Mouse (Mus musculus): ENCODE results near the gene Usp28. TPM values are rescaled to one million over a fixed set of nuclear protein-coding genes. Genes with fewer than 3 reads are reported as not detected.

The Usp28 gene
- polyA plus RNA-seq (2015; fragmentation: Illumina TruSeq; extraction: RNeasy Lipid Tissue Mini Kit (QIAGEN cat#74804); ENCODE audit: low read depth, low replicate concordance) = 37.1 TPM

DNA sequence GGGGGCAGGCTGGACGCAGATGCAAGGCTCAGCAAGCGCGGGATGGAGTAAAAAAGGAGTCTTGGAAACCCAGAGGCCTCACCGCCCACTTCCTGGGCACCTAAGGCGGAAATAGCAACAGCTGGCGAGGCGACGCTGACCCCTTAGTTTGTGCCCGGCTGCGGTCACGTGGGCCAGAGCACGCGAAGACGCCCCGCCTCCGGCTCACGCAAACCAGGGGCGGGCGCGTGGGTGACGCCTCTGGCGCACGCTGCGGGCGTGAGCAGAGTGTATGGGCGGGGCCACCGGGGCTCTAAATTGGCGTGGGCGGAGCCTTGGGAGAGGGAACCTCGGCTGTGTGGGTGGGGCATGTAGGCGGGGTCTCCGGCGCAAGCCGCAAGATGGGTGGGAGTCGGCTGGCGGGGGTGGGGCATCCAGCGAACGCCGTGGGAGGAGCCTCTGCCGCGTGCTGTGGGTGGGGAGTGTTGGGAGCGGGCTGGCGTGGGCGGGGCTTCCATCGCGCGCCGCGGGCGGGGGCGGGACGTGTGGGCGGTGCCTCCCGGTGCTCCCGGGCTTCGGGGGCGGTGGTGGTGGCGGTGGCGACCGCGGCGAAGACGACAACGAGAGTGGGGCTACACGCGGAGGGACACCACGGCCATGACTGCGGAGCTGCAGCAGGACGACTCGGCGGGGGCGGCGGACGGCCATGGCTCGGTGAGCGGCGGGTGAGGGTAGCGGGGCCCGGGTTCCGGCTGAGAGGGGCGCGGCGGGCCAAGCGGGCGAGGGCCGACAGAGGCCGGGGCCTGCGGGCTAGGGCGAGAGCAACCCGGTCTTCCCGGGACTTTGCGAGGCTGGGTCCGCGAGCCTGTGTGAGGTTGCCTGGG, at the start of gene Usp28:
TSS of gene Usp28 (plus strand) at position 531 of the 863 bp plus-strand sequence.

DNA sequence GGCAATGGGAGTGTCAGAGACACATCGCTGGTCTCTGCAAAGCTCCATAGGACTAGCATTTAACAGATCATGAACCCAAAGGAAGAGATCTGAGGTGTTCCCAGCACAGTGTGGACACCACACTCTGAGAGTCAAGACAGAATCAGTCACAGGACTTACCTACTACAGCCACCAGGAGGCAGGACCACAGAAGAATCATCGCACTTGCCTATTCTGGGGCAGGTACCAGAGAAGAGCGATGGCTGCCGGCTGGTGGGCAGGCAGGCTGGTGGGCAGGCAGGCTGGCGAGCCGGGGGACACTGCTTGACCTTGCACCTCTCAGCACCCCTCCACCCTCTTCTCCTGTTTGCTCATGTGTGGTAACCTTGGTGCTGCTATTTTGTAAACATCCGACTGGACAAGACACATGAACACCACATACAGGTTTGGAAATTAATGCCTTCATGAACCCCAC, 20.6 kb upstream of the Usp28 start, which contains the start of gene Htr3b:
TSS of gene Htr3b (minus strand) at position 404 of the 454 bp plus-strand sequence.

DNA sequence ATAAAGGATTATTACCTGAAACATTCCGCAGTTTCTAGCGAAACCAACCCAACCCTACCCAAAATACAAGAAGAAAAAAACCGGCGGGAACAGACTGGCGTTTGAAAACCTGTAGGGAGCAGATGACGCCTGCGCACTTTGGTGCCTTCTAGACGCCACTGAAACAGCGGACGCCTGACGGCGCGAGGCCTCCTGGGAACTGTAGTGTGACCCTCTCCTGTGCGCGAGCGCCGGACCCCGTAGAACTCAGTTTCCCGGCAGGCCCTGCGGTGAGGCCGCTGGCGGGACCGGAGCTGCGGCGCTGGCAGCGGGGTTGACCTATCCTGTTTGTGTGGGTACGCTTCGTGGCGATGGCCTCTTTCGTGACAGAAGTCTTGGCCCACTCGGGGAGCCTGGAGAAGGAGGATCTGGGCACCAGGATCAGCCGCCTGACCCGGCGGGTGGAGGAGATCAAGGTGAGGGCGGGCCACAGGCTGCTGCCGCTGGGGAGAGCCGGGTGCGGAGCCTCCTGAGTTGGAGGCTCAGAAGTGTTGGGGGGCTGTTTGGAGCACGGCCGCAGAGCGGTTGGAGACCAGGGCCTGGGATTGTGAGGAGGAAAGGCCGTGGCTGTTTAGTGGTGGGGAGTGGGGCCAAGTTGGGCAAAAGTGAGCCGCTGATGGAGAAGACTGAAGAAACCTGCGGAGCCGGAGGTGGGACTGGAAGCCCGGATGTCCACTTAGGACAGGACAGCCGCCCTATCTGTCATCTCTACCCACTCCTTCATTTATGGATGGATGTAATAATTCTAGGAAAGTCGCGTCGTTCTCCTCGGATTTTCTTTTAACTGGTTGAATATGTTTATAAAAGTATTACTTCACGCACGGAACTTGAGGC, 70.4 kb downstream of the Usp28 start, which contains the start of gene Zw10:
TSS of gene Zw10 (plus strand) at position 281 of the 873 bp plus-strand sequence.

GRCm38 (mm10) chr9:49081107-49081506, 95.9 kb downstream of the Usp28 start, which contains the start of gene Tmprss5:
Gene Tmprss5, plus strand, starts transcription at chr9:49081260.

Other genes starting within 250 kb of the Usp28 start
- gene Zbtb16, start 149.2 kb upstream of the Usp28 start, polyA plus RNA-seq (2015; fragmentation: Illumina TruSeq; extraction: RNeasy Lipid Tissue Mini Kit (QIAGEN cat#74804); ENCODE audit: low read depth, low replicate concordance) = 12.8 TPM
- gene Htr3a, start 74.3 kb upstream of the Usp28 start, polyA plus RNA-seq (2015; fragmentation: Illumina TruSeq; extraction: RNeasy Lipid Tissue Mini Kit (QIAGEN cat#74804); ENCODE audit: low read depth, low replicate concordance) = 4.3 TPM
- not detected for gene Htr3b, start 20.4 kb upstream of the Usp28 start, polyA plus RNA-seq (2015; fragmentation: Illumina TruSeq; extraction: RNeasy Lipid Tissue Mini Kit (QIAGEN cat#74804); ENCODE audit: low read depth, low replicate concordance)
- 20.8 TPM for gene Zw10, start 70.2 kb downstream of the Usp28 start, polyA plus RNA-seq (2015; fragmentation: Illumina TruSeq; extraction: RNeasy Lipid Tissue Mini Kit (QIAGEN cat#74804); ENCODE audit: low read depth, low replicate concordance)
- gene Tmprss5, start 95.9 kb downstream of the Usp28 start, polyA plus RNA-seq (2015; fragmentation: Illumina TruSeq; extraction: RNeasy Lipid Tissue Mini Kit (QIAGEN cat#74804); ENCODE audit: low read depth, low replicate concordance) = 2.9 TPM

All from brain, adult 10 weeks (tissue).